ENCODE assay signal across 8 mouse cellular contexts in genomic region chr5:93282446-93283107, GRCm38 (mm10). TPM values are rescaled to one million over a fixed set of nuclear protein-coding genes. Genes with fewer than 3 reads are reported as not detected.
DNase-seq lines count a peak whose midpoint lies in the region; ATAC-seq lines count a peak whose summit lies in the region.
"Had no signal": no experiment of that assay in that cellular context is flagged by ENCODE, and none has a peak within 500 bp of the region (broad histone marks: within the 10 kb centered on the region; RNA-seq: fewer than 3 reads in every experiment).

No protein-coding gene starts in this region.

- ATAC-seq in embryonic facial prominence, embryonic 14.5 days (ENCODE audit: low read depth), result peak; percentile 60
- ATAC-seq in hindbrain, embryonic 14.5 days (ENCODE audit: low FRiP score), result no peak
- ATAC-seq: forebrain, embryonic 15.5 days had no signal

- H3K9ac ChIP-seq in embryonic facial prominence, embryonic 14.5 days (ENCODE audit: low read depth, low read length), result no peak overlapping the region
- no peak overlapping the region for H3K9ac ChIP-seq in hindbrain, embryonic 14.5 days
- H3K9ac ChIP-seq: forebrain, embryonic 15.5 days had no signal

- H3K27ac ChIP-seq in embryonic facial prominence, embryonic 14.5 days (replicated peaks; ENCODE audit: low read depth, low read length), result peak overlapping the region; percentile 44
- no peak overlapping the region for H3K27ac ChIP-seq in hindbrain, embryonic 14.5 days
- H3K27ac ChIP-seq: forebrain, embryonic 15.5 days had no signal

- 60% methylated on average over 14 of the region's 14 CpGs for WGBS in embryonic facial prominence, embryonic 14.5 days
- WGBS in hindbrain, embryonic 14.5 days, result 77% methylated on average over 14 of the region's 14 CpGs

- 0 out of 2 replicates have a peak, but pooled peaks cover 3% of the 10 kb centered on the region for H3K36me3 ChIP-seq in embryonic facial prominence, embryonic 14.5 days (ENCODE audit: control insufficient read depth, insufficient read depth, low read length)
- H3K36me3 ChIP-seq in hindbrain, embryonic 14.5 days (replicated peaks; ENCODE audit: control insufficient read depth, insufficient read depth), result peaks cover 10% of the 10 kb centered on the region

- no peak overlapping the region for H3K4me3 ChIP-seq in embryonic facial prominence, embryonic 14.5 days (ENCODE audit: low read depth, low read length)
- no peak overlapping the region for H3K4me3 ChIP-seq in hindbrain, embryonic 14.5 days (replicated peaks; ENCODE audit: low read length)
- H3K4me3 ChIP-seq: forebrain, embryonic 15.5 days had no signal

- no peaks in the 10 kb centered on the region for H3K4me1 ChIP-seq in embryonic facial prominence, embryonic 14.5 days (ENCODE audit: control insufficient read depth, insufficient read depth, low read length)
- no peaks in the 10 kb centered on the region for H3K4me1 ChIP-seq in hindbrain, embryonic 14.5 days (replicated peaks; ENCODE audit: control insufficient read depth, insufficient read depth, low read length)
- H3K4me1 ChIP-seq: forebrain, embryonic 15.5 days had no signal

- H3K9me3 ChIP-seq in embryonic facial prominence, embryonic 14.5 days (ENCODE audit: control insufficient read depth, low read length), result no peaks in the 10 kb centered on the region
- H3K9me3 ChIP-seq in hindbrain, embryonic 14.5 days (ENCODE audit: control insufficient read depth, low read length), result no peaks in the 10 kb centered on the region
- H3K9me3 ChIP-seq: forebrain, embryonic 15.5 days had no signal

- DNase-seq in adipocyte (ENCODE audit: low spot score), result peak; percentile 91
- peak; percentile 58 for DNase-seq in embryonic facial prominence, embryonic 14.5 days (ENCODE audit: low spot score)
- peak; percentile 67 for DNase-seq in kidney, adult 11 months
- DNase-seq in lung, postnatal 25 days (ENCODE audit: low spot score), result peak; percentile 58
- DNase-seq in embryo, embryonic 11 days, result no peak
- DNase-seq in cerebellum, adult 9-11 months, result no peak
- DNase-seq in hindbrain, embryonic 14.5 days (ENCODE audit: low spot score), result no peak

- H3K4me2 ChIP-seq in embryonic facial prominence, embryonic 14.5 days (ENCODE audit: low read depth, low read length), result no peak overlapping the region
- no peak overlapping the region for H3K4me2 ChIP-seq in hindbrain, embryonic 14.5 days (replicated peaks)
- H3K4me2 ChIP-seq: forebrain, embryonic 15.5 days had no signal

- H3K27me3 ChIP-seq in embryonic facial prominence, embryonic 14.5 days (replicated peaks; ENCODE audit: control insufficient read depth, insufficient read depth, low read length), result no peaks in the 10 kb centered on the region
- no peaks in the 10 kb centered on the region for H3K27me3 ChIP-seq in hindbrain, embryonic 14.5 days (ENCODE audit: control insufficient read depth, insufficient read depth, low read length)
- H3K27me3 ChIP-seq: forebrain, embryonic 15.5 days had no signal

RNA-seq across cellular contexts. Expression of gene Ccng2, which starts 15.5 kb away (rescaled TPM):
- 54.2 and 55.7 TPM in 2 replicates for polyA plus RNA-seq in embryonic facial prominence, embryonic 14.5 days (2014; fragmentation: Nextera tagmentation; extraction: Ambion mirVana)
- polyA plus RNA-seq in hindbrain, embryonic 14.5 days (2014; fragmentation: Nextera tagmentation; extraction: Ambion mirVana), result 78.3 and 82.0 TPM in 2 replicates

Comparison
In these comparisons a context has a peak if more than half of its experiments do, and no peak if none do; other contexts are left out.
1. DNase-seq: peak in adipocyte (single experiment), embryonic facial prominence, embryonic 14.5 days (single experiment), kidney, adult 11 months (single experiment) and lung, postnatal 25 days (single experiment); none in embryo, embryonic 11 days (single experiment), cerebellum, adult 9-11 months (single experiment) and hindbrain, embryonic 14.5 days (single experiment).